Mouse (Mus musculus) intestine, embryonic 14.5 days (tissue): ENCODE results near the gene Cldn16. TPM values are rescaled to one million over a fixed set of nuclear protein-coding genes. Genes with fewer than 3 reads are reported as not detected.

Source experiments
- ATAC-seq: fragments of 200-750 bp; cut with Nextera tagmentation; replicated peaks from 2 replicates; pipeline ENCODE4 v1.8.0; 2017; ENCODE audit warnings: low read depth, moderate number of reproducible peaks, moderate TSS enrichment, moderate library complexity; ENCODE audit not compliant: low FRiP score, low TSS enrichment
- DNase-seq: peaks from one replicate; pipeline ENCODE4 v3.0.0-alpha.2; 2018; ENCODE audit warnings: low spot score
- H3K27ac ChIP-seq: fragments of 300-500 bp; sonication (generic); 2 replicates; pipeline ENCODE4 v1.5.1; 2014; ENCODE audit warnings: low read depth, mild to moderate bottlenecking, control low read depth
- H3K27me3 ChIP-seq: fragments of 300-500 bp; sonication (generic); replicated peaks from 2 replicates; pipeline ENCODE4 v1.6.1; 2014; ENCODE audit warnings: low read length, control low read depth; ENCODE audit not compliant: control insufficient read depth, insufficient read depth
- H3K36me3 ChIP-seq: fragments of 300-500 bp; sonication (generic); 2 replicates; pipeline ENCODE4 v1.6.1; 2014; ENCODE audit warnings: low read length, control low read depth; ENCODE audit not compliant: control insufficient read depth, insufficient read depth
- H3K4me1 ChIP-seq: fragments of 300-500 bp; sonication (generic); replicated peaks from 2 replicates; pipeline ENCODE4 v1.6.1; 2014; ENCODE audit warnings: low read length, control low read depth, mixed read lengths; ENCODE audit not compliant: control insufficient read depth, insufficient read depth
- H3K4me2 ChIP-seq: fragments of 300-500 bp; sonication (generic); 2 replicates; pipeline ENCODE4 v1.6.1; 2014; ENCODE audit warnings: low read length
- H3K4me3 ChIP-seq: fragments of 300-500 bp; sonication (generic); 2 replicates; pipeline ENCODE4 v1.5.1; 2014; ENCODE audit warnings: low read depth, low read length, control low read depth, mixed read lengths
- H3K9ac ChIP-seq: fragments of 300-500 bp; sonication (generic); 2 replicates; pipeline ENCODE4 v1.6.1; 2014; ENCODE audit warnings: mild to moderate bottlenecking, low read length
- H3K9me3 ChIP-seq: fragments of 300-500 bp; sonication (generic); 2 replicates; pipeline ENCODE4 v1.6.1; 2016; ENCODE audit warnings: low read length, control low read depth; ENCODE audit not compliant: control insufficient read depth
- WGBS: fragments of 180-500 bp; shearing (Covaris S2); extraction: QIAGEN DNeasy Blood & Tissue Kit; methylation state at CpG from one replicate; pipeline ENCODE4 v1.1.7; 2014; 5-methylcytosine and 5-hydroxymethylcytosine counted together
- polyA plus RNA-seq: library from polyadenylated mRNA; unstranded; fragments of >200 nt; fragmentation: Nextera tagmentation; extraction: Ambion mirVana; gene quantifications from 2 replicates; pipeline ENCODE4 v1.2.1, GENCODE M21; 2014

The Cldn16 gene
- polyA plus RNA-seq, 1 experiment from 2014 or later, result not detected

DNA sequence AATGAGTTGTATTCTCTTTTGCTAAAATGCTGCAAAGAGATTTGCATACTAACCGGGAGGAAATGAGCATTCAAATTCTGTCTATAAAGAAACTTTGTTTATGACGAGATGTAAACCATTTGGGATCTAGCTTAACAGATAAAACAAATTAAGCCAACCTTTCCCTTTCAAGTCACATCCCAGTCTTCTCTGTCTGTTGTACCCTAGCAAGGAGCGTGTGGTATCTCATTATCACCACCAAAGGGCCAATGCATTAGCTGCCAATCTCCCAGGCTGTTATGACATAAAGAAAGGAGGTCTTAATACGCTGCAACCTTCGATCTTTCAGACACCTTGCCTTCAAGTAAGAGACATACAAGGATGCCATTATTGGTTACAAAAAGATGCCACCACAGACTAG is 62.9 kb downstream of the Cldn16 start:
- no peak overlapping the region for H3K4me2 ChIP-seq
- no peak overlapping the region for H3K9ac ChIP-seq
- H3K4me1 ChIP-seq, result peaks cover 7% of the 10 kb centered on the region; the same call in 1 of the 2 replicates
- no peaks in the 10 kb centered on the region for H3K36me3 ChIP-seq
- 78% methylated on average over 5 of the region's 5 CpGs for whole genome bisulfite sequencing
- ATAC-seq, result no peak
- no peak overlapping the region for H3K27ac ChIP-seq
- DNase-seq, result no peak
- no peaks in the 10 kb centered on the region for H3K9me3 ChIP-seq
- no peak overlapping the region for H3K4me3 ChIP-seq
- no peaks in the 10 kb centered on the region for H3K27me3 ChIP-seq

DNA sequence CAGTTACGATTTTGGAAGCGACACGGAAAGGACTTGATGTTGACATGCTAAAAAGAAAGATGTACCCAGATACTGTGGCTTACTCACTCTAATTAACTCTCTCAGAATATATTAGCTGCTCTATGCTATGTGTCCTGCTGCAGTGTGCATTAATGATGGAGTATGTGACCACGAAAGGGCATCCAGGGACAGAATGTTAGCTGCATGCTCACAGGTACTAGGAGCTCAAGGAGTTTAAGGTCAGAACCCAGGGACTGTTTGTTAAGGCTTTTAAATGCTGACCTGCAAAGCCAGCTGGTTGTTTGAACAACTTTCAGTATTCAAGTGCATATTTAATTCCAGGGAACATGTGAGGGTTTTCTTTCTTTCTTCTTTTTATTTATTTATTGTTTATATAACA is 63.7 kb downstream of the Cldn16 start, which contains the start of gene Tmem207:
Tmem207 (minus strand) TSS at position 101 of the 400 bp plus-strand sequence.
- 88% methylated on average over 4 of the region's 4 CpGs for WGBS
- no peak for ATAC-seq

GRCm38 (mm10) chr16:26527931-26528666 is 65.2 kb downstream of the Cldn16 start:
- WGBS, result 52% methylated on average over 10 of the region's 10 CpGs
- ATAC-seq, result no peak

More for the DNA sequence above, 63.7 kb downstream of the Cldn16 start, which contains the start of gene Tmem207:
- Histone ChIP-seq H3K4me1 (peaks cover 7% of the 10 kb centered on the region; the same call in 1 of the 2 replicates), H3K36me3 (no peaks in the 10 kb centered on the region), H3K27ac (no peak within 1 kb of the TSS), H3K4me2 (no peak within 1 kb of the TSS), H3K9me3 (no peaks in the 10 kb centered on the region), H3K27me3 (no peaks in the 10 kb centered on the region), H3K9ac (no peak within 1 kb of the TSS), H3K4me3 (no peak within 1 kb of the TSS)
- no peak for DNase-seq

DNA sequence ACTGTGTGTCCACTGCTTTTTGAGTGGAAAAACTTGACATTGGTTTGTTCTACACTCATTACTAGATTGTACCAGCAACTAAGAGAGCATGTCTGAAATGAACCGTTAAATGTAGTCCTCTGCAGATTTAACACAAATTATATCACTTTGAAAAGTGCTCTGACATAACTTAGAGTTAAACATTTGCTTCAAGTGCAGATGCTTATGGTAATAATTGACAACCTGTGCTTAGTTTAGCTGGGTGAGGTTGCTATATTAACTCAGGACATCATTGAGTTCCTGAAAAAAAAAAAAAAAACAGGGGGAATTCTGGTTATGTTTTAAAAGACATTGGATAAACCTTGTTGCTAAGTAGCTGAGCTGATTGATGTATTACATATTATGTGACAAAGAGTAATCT is 67.5 kb downstream of the Cldn16 start:
- DNase-seq (no peak), ATAC-seq (no peak)
- 58% methylated on average over 1 of the region's 1 CpGs for WGBS

More at GRCm38 (mm10) chr16:26527931-26528666, 65.2 kb downstream of the Cldn16 start:
- no peak overlapping the region for H3K4me2 ChIP-seq
- no peak overlapping the region for H3K4me3 ChIP-seq
- no peaks in the 10 kb centered on the region for H3K36me3 ChIP-seq
- no peaks in the 10 kb centered on the region for H3K27me3 ChIP-seq
- peaks cover 7% of the 10 kb centered on the region; the same call in 1 of the 2 replicates for H3K4me1 ChIP-seq
- no peak for DNase-seq
- no peak overlapping the region for H3K27ac ChIP-seq
- no peak overlapping the region for H3K9ac ChIP-seq
- no peaks in the 10 kb centered on the region for H3K9me3 ChIP-seq

DNA sequence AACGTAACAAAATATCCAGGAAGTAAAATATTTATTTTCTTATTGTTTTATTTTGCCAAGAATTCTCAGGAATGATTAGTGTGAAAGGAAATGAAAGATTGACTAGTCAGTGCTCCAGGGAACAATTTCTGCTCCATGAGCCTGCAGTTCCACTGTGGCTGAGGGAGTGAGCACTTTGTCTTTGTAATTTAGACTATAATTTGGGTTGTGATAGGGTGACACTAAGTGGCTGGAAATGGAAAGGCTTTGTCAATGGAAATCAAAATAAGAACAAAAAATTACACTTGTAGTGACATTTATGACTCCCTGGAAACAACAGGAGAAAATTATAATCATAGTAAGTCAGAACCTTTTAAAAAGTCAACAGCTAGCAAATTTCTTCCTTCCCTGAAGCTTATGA is 69.4 kb downstream of the Cldn16 start:
- Histone ChIP-seq H3K27ac (no peak overlapping the region), H3K4me1 (peaks cover 7% of the 10 kb centered on the region; the same call in 1 of the 2 replicates), H3K4me2 (no peak overlapping the region), H3K9ac (no peak overlapping the region), H3K36me3 (no peaks in the 10 kb centered on the region), H3K27me3 (no peaks in the 10 kb centered on the region), H3K4me3 (no peak overlapping the region), H3K9me3 (no peaks in the 10 kb centered on the region)
- WGBS, result 71% methylated on average over 1 of the region's 1 CpGs
- DNase-seq (no peak), ATAC-seq (no peak)

More for the DNA sequence above, 67.5 kb downstream of the Cldn16 start:
- H3K9me3 ChIP-seq, result no peaks in the 10 kb centered on the region
- H3K4me1 ChIP-seq, result peaks cover 7% of the 10 kb centered on the region; the same call in 1 of the 2 replicates
- H3K27ac ChIP-seq, result no peak overlapping the region
- no peak overlapping the region for H3K4me2 ChIP-seq
- no peak overlapping the region for H3K9ac ChIP-seq
- H3K36me3 ChIP-seq, result no peaks in the 10 kb centered on the region
- H3K27me3 ChIP-seq, result no peaks in the 10 kb centered on the region
- H3K4me3 ChIP-seq, result no peak overlapping the region

Other genes starting within 250 kb of the Cldn16 start
- gene Cldn1, start 91.3 kb upstream of the Cldn16 start, polyA plus RNA-seq, result 2.5 and 3.5 TPM in 2 replicates
- not detected in 2 replicates for gene Tmem207, start 63.6 kb downstream of the Cldn16 start, polyA plus RNA-seq
- 6.3 and 7.4 TPM in 2 replicates for gene Il1rap, start 118.6 kb downstream of the Cldn16 start, polyA plus RNA-seq